Mouse (Mus musculus) gastrocnemius, adult 2 months (tissue): Measurements from ENCODE around the gene Rnf208. TPM values are rescaled to one million over a fixed set of nuclear protein-coding genes. Genes with fewer than 3 reads are reported as not detected.

Experiments
- DNase-seq: peaks from one replicate; pipeline ENCODE4 v3.0.0; 2022
- H3K27ac ChIP-seq: fragments of 200-600 bp; 2 replicates; pipeline ENCODE4 v1.8.1; 2022; ENCODE audit warnings: mild to moderate bottlenecking
- H3K4me3 ChIP-seq: fragments of 200-600 bp; 2 replicates; pipeline ENCODE4 v1.8.1; 2022; ENCODE audit warnings: mild to moderate bottlenecking, moderate library complexity
- CTCF ChIP-seq: fragments of 200-600 bp; IDR thresholded peaks from 2 replicates; pipeline ENCODE4 v1.8.1; 2022; ENCODE audit warnings: antibody characterized with exemption, mild to moderate bottlenecking, moderate library complexity
- intact Hi-C: fragments of 180-260 bp; cut with DNase I; formaldehyde crosslinking; loops from one replicate; pipeline ENCODE4 v1.15.1; 2025
- total RNA-seq, 2 experiments: library from RNA; stranded (reverse); gene quantifications; 2 replicates each; pipeline ENCODE4 v1.2.3; 2021

Rnf208 gene
- total RNA-seq, 2 experiments from 2014 or later = 0.39 to 0.56 TPM

DNA sequence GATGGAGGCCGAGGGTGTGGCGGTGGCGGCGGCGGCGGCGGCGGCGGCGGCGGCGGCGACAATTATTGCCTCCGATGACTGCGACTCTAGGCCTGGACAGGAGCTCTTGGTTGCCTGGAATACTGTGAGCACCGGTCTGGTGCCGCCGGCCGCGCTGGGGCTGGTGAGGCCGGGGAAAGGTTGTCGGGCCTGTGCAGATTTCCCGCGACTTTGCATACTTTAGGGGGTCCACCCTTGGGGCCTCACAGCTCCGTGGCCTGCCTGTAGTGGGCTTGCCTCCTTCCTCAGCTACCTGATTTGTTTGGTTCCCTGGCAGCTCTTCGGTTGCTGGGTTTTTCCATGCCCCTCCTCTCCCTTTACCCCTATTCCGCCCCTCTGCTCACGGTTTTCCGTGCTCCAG, 30.5 kb downstream of the Rnf208 start:
- TF ChIP-seq CTCF = no peak
- no peak for DNase-seq
- intact Hi-C loops = loop anchor here (5.0 kb wide), 2 partner anchors 60 to 80 kb away; partner anchors contain the start of gene Man1b1
- Histone ChIP-seq H3K4me3 (peak overlapping the region; percentile 98), H3K27ac (peak overlapping the region; percentile 97)

DNA sequence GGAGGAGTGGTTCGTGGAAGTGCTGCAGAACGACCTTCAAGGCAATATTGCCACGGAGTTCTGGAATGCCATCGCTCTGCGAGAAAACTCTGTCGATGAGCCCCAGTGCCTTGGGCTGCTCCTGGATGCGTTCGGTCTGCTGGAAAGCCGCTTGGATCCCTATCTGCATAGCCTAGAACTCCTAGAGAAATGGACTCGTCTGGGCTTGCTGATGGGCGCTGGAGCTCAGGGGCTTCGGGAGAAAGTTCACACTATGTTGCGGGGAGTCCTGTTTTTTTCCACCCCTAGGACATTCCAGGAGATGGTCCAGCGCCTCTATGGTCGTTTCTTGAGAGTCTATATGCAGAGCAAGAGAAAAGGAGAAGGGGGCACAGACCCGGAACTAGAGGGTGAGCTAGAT, 31.0 kb downstream of the Rnf208 start:
- intact Hi-C loops = loop anchor here (5.0 kb wide), 2 partner anchors 59 to 81 kb away; partner anchors contain the start of gene Man1b1
- no peak for TF ChIP-seq CTCF

DNA sequence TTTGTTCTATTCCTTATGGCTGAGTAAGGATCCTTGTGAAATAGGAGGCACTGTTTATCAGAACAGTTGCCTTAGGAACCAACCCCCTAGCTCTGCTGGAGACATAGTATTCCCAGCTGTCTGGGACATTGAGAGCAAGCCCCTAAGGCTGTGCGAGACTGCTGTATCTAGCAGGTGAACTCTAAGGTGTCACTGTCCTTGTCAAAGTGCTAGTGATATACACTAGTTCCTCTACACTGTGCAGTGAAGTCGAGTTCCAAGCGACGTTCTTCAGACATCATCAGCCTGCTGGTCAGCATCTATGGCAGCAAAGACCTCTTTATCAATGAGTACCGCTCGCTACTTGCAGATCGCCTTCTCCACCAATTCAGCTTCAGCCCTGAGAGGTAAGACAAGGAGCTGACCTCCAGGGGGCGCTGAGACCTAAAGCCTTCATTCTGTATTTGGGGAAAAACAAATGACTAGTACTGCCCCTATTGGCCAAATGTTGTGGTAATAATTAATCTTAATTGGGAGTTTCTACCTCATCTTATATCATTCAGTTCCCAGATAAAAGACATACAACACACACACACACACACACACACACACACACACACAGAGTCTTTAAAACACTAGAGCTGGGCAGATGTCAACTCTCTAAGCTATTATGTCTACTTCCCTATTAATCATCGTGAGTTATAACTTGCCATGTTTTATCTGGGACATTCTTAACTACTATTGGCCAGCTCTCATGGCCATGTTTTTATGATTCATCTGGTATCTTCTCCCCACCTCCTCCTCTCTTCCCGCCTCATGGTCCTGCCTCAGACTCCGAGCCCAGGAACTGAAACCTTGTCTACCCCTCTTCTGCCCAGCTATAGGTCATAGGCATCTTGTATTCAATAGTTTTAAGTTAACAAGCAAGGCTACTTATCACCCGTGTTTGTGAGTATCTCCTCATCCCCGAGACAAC, 37.1 kb downstream of the Rnf208 start:
- peak; percentile 85 for TF ChIP-seq CTCF
- intact Hi-C loops = no loop called here
- H3K4me3 ChIP-seq = no peak overlapping the region
- no peak overlapping the region for H3K27ac ChIP-seq
- peak; percentile 77 for DNase-seq

More for the DNA sequence above, 31.0 kb downstream of the Rnf208 start:
- peak overlapping the region; percentile 98 for H3K4me3 ChIP-seq
- H3K27ac ChIP-seq = peak overlapping the region; percentile 97
- no peak for DNase-seq

DNA sequence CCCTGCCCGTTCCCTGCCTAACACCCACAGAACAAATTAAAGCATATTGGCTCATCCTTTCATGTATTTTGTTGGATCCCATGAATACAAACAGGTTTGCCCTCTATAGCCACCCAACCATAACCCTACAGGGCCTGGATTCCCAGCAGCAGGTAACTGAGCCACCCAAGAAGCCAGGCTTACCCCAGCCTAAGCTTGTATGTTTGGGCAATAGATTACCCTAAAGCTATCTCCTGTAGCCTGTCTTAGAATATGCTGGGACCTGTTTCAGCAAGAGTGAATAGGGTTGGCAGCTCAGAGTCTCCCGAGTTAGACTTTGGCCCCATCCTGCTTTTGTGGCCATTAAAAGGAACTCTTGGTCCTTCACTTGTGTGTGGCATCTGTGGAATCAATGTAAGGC, 43.5 kb downstream of the Rnf208 start:
- Histone ChIP-seq H3K27ac (no peak overlapping the region), H3K4me3 (no peak overlapping the region)
- intact Hi-C loops = no loop called here
- no peak for TF ChIP-seq CTCF
- no peak for DNase-seq

DNA sequence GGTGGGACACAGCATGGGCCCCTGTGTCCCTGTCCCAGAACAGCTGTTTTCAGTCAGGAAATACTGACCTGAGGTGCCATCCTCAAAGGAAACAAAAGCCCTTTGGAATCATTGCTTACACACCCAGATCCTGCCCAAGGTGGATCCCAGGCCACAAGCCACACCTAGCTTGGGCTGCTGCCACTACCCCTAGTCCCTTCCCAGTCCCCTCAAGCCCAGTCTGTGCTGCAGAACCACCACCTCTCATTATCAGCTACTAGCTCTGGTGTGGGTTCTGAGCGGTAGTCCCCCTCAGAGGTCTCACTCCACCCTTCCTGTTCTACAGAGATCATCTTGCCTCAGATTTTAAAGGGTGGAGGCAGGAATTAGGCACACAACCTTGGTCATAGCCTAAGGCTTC, 44.3 kb downstream of the Rnf208 start:
- peak overlapping the region; percentile 12 for H3K27ac ChIP-seq
- no peak for TF ChIP-seq CTCF
- intact Hi-C loops = no loop called here
- DNase-seq = no peak
- H3K4me3 ChIP-seq = no peak overlapping the region

DNA sequence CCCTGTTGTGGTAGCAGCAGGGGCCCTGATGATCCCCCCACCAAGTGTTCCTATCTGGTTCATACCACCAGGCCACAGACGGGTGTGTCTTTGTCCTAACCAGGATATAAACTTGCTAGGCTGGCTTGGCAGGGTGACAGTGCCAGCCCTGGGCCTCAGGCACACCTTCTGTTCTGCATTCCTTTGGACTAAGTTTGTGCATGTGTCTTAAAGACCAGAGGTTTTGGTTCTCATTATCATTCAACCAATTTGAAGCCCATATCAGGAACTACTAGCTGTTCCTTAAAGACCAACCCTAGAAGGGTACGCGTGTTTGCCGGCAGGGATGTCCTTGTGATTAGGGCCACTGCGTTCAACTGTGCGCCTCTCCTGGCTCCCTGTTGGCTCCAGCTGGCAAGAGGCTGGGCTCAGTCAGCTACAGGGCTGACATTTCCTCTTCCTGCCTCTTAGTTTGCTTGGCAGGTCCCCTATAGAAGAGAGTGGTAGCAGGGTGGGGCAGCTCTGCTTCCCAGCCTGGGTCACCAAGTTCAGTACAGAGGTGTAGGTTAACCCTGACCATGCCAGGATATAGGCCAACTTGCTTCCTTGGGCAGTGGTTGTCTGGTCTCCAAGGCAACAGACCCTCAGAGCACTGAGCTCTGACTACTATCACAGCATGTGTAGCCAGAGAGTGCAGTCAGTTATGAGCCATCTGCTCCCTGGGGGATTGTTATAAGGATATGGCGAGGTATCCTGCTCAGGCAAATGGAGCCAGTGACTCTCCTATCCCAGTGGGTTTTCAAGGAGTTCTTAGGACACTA, 45.0 kb downstream of the Rnf208 start:
- intact Hi-C loops = no loop called here
- peak overlapping the region; percentile 12 for H3K27ac ChIP-seq
- DNase-seq = peak; percentile 60
- H3K4me3 ChIP-seq = no peak overlapping the region
- no peak for TF ChIP-seq CTCF

DNA sequence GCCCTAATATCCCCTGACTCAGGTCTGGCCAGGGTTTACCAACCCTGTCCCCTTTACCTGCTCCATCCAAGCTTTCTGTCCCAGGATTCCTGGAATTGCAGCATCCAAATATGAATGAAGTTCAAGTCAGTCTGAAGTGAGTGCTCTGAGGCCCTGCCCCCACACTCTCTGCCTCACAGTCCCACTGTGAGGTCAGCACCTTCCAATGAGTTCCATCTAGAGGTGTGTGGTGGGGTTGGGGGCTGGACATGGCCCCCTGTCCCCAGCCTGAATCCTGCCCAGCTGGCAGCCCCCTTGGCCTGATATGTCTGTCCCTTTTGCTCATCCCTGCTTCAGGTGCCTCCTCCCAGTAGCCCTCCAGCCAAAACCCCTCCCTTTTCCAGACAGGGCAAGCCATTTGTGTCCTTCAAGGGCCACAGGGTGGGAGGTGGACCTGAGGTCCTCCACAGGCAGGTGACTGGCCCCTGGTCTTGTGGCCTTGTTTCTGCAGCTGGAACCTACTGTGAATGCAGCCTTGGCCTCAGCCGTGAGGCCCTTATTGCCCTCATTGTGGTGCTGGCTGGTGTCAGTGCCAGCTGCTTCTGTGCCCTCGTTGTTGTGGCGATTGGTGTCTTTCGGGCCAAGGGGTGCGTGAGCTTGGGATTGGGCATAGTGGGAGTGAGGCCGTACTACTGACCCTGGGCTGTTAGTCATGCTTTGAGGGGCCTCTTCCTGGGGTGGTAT, 46.0 kb downstream of the Rnf208 start, which contains the start of gene Tmem210:
Gene Tmem210, plus strand, starts transcription at position 219 of the 723 bp plus-strand sequence.
- Histone ChIP-seq H3K27ac (peak within 1 kb of the TSS; percentile 12), H3K4me3 (no peak within 1 kb of the TSS)
- no peak for TF ChIP-seq CTCF
- intact Hi-C loops = no loop called here
- no peak for DNase-seq

DNA sequence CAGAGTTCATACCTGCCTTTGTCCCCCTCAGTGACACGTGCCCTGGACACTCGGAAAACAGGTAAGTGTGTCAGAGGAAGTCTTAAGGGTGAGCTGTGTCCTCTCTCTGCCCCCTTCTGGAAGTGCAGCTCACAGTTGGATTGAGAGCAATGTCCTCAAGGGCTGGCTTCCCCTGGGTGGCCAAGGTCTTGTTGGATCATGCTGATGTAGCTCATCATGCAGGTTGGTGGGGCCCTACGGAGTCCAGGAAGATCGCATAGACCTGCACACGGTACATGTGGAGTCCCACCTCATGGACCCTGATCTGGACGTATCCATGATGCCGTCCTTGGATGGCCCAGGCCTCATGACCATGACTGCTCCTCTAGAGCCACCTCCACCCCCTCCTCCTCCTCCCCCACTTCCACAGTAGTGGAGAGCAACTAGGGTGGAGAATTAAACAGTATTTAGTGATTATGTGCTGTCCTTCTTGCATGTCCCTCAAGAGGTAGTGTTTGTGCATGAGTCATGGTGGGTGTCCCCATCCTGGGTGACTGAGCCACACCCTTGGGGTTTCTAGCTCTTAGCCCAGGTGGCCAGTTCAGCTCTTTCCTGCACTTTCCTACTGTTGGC, 46.8 kb downstream of the Rnf208 start:
- no peak for TF ChIP-seq CTCF
- DNase-seq = no peak
- no peak overlapping the region for H3K4me3 ChIP-seq
- no peak overlapping the region for H3K27ac ChIP-seq
- intact Hi-C loops = no loop called here

DNA sequence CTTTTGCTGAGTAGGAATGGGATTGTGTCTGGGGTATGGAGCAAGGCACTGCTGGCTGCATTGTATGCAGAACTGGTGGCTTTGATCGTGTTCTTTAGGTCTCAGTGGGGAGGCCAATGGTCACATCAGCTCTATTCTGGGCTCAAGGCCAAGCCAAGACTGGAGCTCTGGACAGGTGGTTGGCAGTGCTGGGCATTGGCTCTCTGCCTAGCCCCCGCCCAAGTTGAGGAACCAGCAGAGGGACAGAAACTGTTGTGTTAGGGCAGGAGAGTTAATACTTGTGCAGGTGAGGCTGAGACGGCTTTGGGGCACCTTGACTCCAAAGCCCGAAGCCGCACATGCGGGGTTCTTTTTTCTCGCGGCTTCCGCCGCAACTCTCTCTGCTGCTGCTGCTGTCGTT, 47.6 kb downstream of the Rnf208 start, which contains the start of gene Lrrc26:
Gene Lrrc26, plus strand, starts transcription at position 265 of the 400 bp plus-strand sequence.
- peak within 1 kb of the TSS; percentile 66 for H3K4me3 ChIP-seq
- no peak for TF ChIP-seq CTCF
- H3K27ac ChIP-seq = peak within 1 kb of the TSS; percentile 48; the same call in 1 of the 2 replicates
- intact Hi-C loops = loop anchor here (5.0 kb wide), 2 partner anchors 62 to 162 kb away; no protein-coding TSS in a partner anchor
- peak; percentile 70 for DNase-seq

DNA sequence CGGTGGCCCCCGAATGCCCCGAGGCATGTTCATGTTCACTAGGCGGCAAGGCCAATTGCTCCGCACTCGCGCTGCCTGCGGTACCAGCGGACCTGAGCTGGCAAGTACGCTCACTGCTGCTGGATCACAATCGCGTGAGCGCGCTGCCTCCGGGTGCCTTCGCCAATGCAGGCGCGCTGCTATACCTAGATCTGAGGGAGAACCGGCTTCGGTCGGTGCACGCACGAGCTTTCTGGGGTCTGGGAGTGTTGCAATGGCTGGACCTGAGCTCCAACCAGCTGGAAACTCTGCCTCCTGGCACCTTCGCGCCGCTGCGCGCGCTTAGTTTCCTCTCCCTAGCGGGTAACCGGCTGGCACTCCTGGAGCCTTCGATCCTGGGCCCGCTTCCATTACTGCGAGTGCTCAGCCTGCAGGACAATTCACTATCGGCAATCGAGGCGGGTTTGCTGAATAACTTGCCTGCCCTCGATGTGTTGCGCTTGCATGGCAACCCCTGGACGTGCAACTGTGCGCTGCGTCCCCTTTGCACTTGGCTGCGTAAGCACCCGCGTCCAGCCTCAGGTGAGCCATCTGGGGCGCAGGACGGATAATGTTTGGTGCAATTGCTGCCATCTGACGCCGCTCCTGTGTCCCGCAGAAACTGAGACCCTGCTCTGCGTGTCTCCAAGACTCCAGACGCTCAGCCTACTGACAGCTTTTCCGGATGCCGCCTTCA, 48.2 kb downstream of the Rnf208 start:
- peak; percentile 59 for DNase-seq
- intact Hi-C loops = loop anchor here (5.0 kb wide), 2 partner anchors 63 to 163 kb away; no protein-coding TSS in a partner anchor

DNA sequence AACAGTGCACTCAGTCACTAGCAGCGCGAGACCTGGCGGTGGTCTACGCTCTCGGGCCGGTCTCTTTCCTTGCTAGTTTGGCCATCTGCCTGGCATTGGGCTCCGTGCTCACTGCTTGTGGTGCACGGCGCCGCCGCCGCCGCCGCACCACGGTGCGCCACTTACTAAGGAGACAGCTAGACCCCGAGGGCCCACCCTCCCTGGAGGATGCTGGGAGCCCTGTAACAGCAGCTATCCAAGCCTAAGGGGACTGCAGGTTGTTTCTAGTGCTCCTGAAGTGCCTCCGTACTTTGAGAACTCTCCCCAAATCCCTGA, 48.7 kb downstream of the Rnf208 start:
- intact Hi-C loops = loop anchor here (5.0 kb wide), 2 partner anchors 63 to 163 kb away; no protein-coding TSS in a partner anchor
- DNase-seq = no peak
- TF ChIP-seq CTCF = no peak
- Histone ChIP-seq H3K4me3 (peak overlapping the region; percentile 66), H3K27ac (peak overlapping the region; percentile 48; the same call in 1 of the 2 replicates)

More for the DNA sequence above, 48.2 kb downstream of the Rnf208 start:
- TF ChIP-seq CTCF = no peak
- peak overlapping the region; percentile 66 for H3K4me3 ChIP-seq
- peak overlapping the region; percentile 48; the same call in 1 of the 2 replicates for H3K27ac ChIP-seq
